Mouse (Mus musculus) kidney, postnatal 4 days (tissue): ENCODE measurements around the gene Hecw2.

Experiments
- DNase-seq, 2 experiments: peaks; one replicate each; pipeline ENCODE4 v3.0.0; 2021; ENCODE audit warnings: mixed read lengths in 2 of 2

The Hecw2 gene

DNA sequence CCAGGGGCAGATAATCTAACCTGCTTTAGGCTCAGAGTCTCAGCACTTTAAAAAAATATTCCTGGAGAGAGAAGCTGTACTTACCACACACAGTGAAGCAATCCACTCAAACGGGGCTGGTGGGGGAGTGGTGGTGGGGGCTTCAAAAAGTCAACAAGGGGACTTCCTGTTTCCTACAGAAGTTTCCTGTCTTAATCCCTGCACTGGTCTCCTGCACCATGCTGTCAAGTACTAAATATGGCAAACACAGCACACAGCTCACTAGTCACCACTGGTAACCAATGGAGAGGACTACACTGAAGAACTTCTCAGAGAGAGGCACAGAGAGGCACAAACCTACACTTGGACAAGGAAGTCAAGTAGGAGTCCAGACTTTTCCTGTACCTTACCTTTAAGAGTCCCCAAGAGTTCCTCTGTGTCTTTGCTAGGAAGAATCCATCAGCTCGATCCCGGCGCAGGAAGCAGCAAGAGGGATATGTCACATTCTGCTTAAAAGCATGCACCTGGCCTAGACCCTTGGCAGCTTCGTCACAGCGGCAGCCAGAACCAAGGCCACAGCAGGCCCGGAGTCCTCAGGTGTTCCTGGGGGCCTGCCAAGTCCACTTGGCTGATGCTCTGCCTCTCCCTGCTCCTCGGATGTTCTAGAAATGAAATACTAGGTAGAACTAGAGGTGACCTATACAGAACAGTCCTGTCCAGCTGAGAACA, 217.0 kb downstream of the Hecw2 start:
- peak; percentile 14 to 17 for DNase-seq

DNA sequence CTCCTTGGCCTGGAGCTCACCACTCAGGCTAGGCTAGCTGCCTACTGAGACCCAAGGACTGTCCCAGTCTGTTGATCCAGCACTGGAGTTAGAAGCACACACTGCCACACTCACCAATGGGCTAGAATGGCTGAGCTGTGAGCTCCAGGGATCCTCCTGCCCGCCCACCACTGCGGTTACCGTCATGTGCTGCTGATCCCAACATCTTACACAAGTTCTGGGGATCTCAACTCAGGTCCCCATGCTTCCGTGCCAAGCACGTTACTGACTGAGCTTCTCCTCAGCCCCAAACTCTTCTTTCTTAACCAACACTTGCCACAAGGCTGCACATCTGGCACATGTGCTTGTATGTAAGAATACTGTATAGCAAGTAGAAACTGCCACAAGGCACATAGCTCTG, 218.2 kb downstream of the Hecw2 start:
- no peak for DNase-seq

DNA sequence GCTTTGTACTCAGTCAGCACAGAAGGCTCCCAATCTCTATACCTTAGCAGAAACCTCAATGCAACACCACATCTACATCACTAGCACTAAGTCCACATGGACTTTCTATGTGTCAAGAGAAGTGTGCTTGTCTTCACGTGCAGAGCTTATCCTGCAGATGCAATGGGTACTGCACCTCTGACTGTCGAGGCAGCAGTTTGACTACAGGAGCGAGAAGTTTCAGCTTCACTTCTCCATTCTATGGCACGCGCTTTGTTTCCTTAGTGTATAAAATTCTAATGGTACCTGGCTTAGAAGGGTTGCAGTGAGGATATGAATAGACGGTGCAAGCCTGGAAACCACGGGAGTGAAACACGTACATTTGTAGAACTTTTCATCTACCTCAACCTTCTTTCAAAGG, 218.9 kb downstream of the Hecw2 start:
- no peak for DNase-seq

DNA sequence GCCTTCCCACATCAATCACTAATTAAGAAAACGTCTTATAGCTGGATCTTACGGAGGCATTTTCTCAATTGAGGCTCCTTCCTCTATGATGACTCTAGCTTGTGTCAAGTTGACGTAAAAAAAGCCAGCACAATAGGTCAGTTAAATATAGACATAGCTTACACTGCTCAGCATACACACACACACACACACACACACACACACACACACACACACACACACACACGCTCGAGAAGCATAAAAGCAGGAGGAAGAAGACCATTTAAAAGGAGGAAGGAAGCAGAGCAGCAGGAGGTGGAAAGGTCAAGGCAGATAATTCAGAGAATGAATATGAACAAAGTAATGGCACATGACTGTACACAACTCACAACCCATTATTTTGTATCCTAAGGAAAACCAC, 220.0 kb downstream of the Hecw2 start:
- DNase-seq, result peak; percentile 10 to 21

DNA sequence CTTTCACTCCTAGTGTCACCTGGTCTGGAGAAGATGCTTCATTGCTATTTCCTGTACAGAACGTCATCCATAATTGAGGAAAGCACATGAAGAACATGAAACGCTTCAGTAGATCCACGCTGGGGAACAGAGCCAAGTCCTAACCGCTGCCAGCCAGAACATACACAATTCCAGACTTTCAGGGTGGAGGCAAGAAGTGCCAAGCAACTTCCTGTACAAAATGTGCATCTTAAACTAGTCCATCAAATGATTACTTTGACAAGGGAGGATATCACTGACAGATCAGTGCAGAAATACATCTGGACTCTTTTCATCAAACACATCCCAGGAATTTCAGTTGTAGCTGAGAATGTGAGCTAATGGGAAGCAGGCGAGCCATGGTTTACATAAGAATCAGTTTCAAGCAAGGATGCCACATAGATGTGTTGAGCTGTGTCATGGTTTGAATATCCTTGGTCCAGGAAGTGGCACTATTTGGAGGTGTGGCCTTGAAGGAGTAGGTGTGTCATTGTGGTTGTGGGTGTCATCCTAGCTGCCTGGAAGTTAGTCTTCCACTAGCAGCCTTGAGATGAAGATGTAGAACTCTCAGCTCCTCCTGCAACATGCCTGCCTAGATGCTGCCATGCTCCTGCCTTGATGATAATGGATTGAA, 224.5 kb downstream of the Hecw2 start:
- DNase-seq, result peak in 1 of 2 experiments; percentile 10

DNA sequence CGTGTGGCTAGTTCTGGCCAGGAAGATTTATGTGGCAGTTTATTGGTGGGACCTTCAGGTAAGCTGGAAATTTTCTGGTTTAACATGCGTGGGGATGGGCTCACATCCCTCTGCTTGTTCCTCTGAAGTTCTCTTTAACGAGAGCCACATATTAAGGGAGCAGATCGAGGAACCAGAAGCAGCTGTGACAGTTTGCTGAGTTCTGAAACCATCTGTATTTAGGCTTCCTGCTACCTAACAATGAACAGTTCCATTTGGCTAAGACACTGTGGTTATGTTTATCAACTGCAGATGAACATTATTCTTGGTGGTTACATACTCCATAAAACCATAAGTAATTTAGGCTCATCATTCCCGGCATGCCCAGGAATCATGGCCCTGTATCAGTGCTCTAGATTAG, 242.6 kb downstream of the Hecw2 start:
- DNase-seq, result no peak

DNA sequence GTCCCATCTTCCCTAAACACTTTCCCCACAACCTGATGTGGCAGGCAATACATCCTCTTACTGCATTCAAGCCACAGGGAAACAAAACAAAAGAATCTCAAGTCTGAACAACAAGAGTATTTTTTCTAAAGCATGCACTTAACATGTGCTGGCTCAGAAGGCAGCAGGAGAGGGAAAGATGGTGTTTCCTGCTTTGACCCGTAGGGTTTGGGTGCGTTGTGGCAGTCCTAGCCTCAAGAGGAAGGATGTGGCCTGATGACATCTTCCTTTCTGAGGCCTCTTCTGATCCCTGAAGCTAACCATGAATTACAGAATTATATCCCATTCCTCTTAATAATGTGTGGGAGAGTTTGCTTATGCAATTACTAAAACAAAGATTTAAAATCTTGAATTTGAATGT, 249.2 kb downstream of the Hecw2 start:
- no peak for DNase-seq

DNA sequence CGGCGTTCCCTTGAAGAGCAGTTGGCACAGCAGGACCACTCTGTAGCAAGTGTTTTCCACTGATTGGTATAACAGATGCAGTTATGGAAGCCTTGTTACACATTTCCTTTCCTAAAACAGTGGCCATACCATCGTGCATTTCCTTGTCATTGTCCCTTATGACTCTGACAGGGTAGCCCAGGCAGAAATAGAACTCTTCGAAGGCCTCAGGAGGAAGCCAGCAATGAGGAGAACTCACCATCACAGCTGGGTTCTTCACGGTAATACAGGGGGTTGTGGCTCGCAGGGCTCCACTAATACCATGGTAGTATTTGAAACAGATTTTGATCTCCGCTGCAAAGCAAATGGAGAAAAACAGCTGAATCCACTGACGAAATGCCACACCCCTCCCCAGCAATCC, 252.5 kb downstream of the Hecw2 start:
- DNase-seq, result no peak

DNA sequence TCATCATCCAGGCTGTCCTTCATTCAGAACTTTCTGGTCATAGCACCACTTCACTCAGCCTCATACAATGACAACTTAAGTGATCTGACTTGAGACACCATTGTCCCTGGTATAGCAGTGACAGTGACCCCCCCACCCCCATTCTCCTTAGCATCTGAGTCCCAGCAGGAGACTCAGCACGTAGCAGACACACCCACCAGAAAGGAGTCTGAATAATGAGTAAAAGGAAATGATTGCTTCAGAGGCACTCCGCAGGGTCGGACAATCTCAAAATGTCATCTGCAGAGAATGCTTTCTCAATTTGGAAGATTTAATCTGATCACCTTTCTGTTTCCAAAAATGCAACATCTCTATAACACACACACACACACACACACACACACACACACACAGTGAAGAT, 253.4 kb downstream of the Hecw2 start:
- DNase-seq, result no peak

DNA sequence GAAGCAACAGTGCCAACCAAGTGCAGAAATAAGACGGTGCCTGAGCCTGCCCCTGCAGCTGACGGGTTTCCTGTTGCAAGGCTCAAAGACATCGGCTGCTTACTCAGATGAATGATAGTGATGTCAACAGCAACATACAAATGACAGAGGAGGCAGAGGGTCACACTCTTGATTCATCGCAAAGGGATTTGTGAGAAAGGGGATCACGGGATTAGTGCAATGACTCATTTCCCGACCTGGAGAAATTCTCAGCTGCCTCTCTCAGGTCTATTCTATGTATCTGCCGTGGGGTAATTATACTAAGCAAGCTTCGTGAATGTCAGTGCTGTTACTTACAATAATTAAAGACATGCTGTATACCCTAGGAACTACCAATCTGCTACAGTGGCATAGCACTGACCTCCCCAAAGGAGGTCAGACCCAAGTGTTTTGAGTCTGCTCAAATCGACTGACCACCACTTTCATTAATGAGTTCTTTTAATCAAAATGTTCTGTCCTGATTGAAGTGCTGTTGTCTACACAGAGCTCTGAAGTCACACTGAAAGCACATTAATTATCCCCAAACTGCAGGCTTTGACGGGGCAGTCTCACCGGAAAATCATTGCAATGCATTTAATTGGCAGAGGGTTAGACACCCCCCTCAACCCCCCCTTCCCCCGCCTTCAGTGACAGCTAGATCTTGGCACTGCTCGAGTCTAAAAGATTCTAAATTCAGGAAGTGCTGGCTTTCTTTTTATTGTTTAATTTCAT, 254.5 kb downstream of the Hecw2 start:
- DNase-seq, result peak in 1 of 2 experiments; percentile 5

DNA sequence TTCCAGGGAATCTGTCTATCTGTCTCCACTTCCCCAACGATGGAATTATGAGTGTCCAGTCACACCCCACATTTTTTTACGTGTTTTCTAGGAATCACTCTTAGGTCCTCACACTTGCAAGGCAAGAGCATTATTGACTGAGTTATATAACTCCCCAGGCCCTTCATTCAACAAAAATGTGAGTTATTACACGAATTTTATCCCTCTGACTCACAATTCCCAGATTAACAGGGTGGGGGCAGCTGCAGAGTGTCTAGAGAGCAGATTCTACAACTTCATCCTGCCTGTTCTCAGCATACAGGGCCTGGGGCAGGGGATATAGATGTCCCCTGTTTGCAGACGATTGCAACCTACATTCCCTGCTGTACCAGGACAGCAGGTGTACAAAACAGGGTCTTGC, 255.7 kb downstream of the Hecw2 start:
- no peak for DNase-seq

DNA sequence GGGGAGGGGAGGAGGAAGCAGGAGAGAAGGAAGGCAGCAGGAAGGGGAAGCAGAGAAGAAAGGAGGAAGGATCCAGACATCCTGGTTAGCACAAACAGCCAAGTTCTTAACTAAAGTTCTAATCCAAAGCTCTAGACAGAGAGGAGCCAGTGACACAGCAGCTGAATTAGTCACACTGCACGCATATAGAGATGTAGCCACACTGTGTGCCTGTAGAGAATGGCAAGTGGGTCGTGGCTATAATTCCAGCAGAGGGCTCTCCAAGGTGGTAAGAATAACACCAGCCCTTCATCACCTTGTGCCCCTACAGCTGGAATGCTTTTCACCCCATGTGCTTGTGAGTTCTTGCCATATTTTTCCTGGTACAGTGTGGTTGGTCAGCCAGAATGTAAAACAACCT, 261.7 kb downstream of the Hecw2 start:
- no peak for DNase-seq

DNA sequence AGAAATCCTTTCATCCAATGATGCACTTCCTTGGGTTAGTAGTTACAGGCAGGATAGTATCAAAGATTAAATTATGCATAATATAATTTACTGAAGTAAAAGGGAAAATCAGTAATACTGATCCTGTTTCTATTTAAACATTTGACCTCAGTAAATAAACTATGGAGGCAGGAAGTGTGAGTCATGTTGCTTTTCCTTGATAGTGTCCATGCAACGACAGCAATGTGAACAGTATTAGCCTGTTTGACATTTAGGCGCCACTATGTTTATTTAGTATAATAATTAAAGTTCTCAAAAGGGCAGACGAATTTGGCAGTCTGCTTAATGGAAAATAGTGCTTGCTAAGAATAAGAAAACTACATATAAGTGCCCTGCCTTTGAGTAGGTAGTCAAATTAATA, 263.7 kb downstream of the Hecw2 start:
- DNase-seq, result no peak

DNA sequence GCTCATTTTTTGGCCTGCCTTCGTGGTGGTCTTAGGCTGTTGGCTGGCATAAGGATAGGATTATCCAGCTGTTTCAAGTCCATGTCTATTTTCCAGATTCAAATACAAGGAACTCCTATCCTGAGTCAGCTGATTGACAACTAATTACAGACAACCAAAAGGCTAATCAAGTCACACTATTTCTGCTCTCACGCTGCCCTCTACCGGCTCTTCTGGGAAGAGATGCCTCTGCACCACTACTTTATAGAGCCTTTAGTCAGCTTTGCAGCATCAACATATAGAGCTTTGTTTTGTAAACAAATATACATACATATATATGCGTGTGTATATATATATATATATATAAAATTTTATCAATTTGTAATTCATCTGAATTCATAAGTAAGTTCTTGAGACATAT, 267.4 kb downstream of the Hecw2 start:
- DNase-seq, result peak; percentile 57 to 59

DNA sequence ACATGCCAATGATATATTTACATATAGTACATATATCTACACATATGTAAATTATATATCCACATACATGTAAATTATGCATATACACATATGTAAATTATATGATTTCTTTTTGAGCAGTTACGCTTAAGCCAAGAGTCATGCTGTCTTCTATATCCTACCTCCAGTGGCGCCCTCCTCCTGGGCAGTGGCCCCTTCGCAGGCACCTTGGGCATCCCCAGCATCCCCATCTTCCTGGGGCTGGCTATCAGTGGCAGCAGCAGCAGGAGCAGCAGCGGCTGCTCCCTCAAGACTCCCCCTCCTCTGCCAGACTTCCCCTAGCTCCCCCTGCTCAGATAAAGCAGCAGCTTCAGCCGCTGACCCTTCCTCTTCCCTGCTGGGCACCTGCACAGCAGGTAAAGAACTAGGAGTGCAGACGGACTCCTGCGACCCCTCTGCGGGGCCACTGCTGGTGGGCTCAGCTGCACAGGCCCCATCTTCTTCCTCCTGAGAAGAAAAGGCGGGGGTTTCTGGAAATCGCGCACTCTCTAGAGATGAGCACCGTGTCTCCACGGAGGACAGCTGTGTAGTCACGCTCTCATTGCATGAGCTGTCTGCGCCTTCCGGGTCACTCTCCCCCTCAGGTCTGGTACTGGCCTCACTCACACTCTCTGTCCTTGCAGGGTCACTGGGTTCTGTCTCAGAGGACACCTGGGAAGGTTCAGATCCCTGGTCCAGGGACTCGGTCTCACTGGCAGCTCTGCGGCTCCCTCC, 269.6 kb downstream of the Hecw2 start:
- no peak for DNase-seq

DNA sequence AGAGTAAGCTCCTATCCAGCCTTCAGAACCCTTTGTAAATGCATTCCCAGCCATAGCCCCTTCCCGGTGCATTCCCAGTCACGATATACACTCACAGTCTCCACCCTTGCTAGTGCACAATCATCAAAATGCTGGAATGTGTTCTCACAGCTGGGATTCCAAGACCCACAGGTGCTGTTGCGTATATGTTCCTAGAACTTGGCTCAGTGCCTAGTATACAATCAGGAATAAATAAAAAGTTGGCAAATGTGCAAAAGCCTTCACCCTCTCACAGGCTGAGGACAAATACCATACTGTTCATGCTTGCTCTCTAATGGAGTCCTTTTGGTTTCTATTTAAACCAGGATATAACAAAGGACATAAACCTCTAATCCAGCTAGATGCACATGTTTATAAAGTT, 283.1 kb downstream of the Hecw2 start:
- DNase-seq, result no peak

DNA sequence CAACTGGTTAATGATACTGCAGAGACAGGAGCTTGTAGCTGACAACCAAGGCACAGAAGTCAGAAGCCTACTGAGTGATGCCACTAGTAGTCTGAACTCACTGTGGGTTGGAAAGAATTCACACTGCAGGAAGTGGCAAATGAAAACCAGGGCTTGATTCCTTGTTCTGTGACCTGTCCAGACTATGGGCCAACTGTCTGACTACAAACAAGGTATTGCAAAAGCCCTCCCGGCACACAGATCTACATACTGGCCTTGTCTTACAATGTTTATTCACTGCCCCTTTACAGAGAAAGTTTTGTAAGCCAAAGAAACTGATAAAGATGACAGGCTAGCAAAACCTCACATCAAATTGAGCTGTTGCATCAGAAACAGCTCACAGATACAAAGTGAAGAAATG, 284.7 kb downstream of the Hecw2 start:
- DNase-seq, result no peak

DNA sequence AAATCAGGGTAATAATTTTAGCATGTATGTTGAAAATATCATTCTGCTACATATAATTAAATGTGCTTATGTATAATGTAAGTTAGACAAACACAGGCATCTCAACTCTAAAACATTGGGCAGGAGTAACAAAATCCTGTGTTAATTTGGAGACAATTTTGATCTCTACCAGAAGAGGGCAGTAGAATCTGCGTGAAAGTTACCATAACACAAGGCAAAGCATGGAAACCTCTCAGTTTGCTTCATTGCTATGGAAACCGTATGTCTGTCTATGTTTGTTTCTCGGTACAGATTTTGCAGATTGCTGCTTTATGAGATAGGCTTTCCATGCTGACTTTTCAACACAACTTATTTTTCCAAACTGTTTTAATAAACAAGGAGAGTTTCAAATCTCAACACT, 285.9 kb downstream of the Hecw2 start:
- DNase-seq, result no peak

DNA sequence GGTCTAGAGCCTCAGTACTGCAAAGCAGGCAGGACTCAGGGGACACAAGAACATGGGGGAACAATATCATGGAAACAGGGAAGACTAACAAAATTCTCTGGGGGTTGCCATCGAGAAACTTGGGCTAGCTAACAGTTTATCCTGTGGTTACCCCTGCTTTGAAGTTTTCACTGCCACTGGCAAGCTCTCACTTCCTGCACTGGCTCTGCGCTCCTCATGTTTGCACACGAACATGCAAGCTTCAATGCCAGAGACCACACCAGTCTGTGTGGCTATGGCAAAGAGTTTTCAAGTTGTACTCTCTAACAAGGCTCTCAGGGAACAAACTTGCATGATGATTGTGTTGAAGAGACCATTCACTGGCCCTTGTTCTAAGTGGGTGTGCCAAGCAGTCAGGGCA, 288.8 kb downstream of the Hecw2 start:
- no peak for DNase-seq

DNA sequence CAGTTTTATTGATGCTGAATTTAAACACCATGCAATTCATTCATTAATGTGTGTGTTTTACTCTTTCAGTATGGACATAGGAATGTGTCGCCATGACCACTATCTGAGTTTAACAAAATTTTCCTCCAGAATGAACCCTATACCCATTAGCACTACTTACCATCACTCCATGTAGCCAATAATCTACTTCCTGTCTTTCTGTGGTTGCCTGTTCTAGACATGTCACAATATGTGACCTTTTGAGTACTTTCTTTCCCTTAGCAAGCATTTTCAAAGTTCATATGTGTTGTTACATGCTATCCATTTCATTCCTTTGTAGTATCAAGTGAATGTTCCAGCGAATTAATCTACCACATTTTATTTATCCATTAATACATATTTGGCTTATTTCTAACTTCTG, 294.6 kb downstream of the Hecw2 start:
- DNase-seq, result no peak

DNA sequence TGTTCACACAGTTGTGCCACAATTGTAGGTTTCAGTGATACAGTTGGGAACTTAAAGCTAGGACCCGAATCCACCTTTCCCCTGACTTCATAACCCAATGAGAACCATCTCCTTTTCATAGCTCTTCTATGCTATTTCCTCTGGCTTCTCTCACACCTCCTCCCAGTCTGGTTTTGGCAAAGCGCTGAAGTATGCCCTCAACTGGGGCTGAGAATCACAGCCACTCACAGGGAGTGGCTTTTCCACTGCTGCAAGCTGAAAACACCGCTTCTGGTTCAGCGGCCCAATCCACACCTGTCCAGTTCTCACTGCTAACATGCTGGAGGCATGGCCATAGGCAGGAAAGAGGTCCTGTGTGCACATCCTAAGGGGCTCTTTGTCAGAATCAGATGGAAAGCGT, 300.7 kb downstream of the Hecw2 start:
- DNase-seq, result no peak

DNA sequence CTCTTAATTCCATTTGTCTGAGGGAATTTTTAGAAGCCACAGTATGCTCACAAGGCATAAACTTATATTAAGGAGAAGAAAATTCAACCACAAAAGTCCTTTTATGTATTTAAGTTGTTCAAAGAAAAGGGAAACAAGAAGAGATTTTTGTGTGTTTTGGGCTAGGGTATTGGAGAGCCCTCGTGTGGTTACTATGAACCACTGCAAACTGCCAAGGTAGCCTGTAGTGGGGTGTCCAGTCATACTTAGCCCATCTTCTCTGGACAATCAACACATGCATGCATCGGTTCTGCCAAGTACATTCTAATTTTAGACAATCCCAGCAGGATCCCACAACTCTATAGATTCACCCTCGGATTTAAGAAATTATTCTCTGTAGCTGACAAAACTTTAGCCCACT, 304.6 kb downstream of the Hecw2 start:
- DNase-seq, result no peak

DNA sequence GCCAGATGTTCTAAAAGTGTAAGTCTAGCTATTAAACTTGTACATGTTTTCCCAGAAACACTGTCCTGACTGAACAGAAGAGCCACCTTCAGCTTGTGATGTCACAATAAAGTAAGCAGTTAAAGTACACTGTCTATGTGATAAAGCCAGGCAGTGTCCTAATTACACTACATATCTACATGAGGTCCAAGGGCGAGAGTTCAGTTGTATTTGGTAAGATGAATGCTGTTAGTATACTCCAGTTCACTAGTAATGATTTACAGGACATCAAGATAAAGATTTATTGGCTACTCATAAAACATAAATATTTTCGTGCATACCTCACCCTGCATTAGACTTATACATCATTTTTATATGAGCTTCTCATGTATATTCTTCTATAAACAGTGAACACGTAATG, 305.2 kb downstream of the Hecw2 start:
- DNase-seq, result no peak

DNA sequence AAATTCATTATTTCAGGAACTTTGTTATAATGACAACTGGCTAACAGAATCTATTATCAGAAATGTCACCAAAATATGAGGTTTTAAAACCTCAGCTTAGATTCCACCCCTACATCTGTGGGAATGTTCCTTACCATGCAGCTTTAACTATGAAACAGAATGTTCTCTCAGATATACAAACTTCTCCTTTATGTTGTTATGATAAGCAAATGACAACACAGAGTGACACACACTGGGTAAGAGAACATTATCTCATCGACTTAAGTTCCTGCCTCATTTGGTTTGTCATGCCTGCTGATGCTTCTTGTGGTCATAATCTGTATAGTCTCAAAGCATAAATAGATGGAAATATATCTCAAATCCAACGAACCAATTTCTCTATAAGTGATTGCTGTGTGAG, 312.5 kb downstream of the Hecw2 start:
- DNase-seq, result no peak
